Mouse (Mus musculus) ES-E14 (cell line): Measurements from ENCODE around the gene S1pr2.

Experiments
- CHD2 ChIP-seq: IDR thresholded peaks from 2 replicates; pipeline ENCODE4 v1.6.1; 2014; ENCODE audit warnings: mild to moderate bottlenecking, low read depth, low read length, inconsistent platforms
- HCFC1 ChIP-seq: IDR thresholded peaks from 2 replicates; pipeline ENCODE4 v1.6.1; 2012; ENCODE audit warnings: low read length, inconsistent platforms, borderline replicate concordance; ENCODE audit not compliant: insufficient read depth
- ZC3H11A ChIP-seq: IDR thresholded peaks from 2 replicates; pipeline ENCODE4 v1.6.1; 2012; ENCODE audit warnings: low read depth, mild to moderate bottlenecking, inconsistent platforms, low read length, borderline replicate concordance
- ZNF384 ChIP-seq: IDR thresholded peaks from 2 replicates; pipeline ENCODE4 v1.6.1; 2012; ENCODE audit warnings: low read depth, low read length, inconsistent platforms

- TF ChIP-seq CHD2 (no peak), ZC3H11A (no peak), HCFC1 (no peak), ZNF384 (no peak)
These were observed 10.6 kb downstream of the S1pr2 start for GRCm38 (mm10) chr9:20966008-20966407.
